Mouse (Mus musculus) E14TG2a.4 (cell line): ENCODE data around the gene Hagh.

Experiments used
- H3K27me3 ChIP-seq: 2 replicates; pipeline ENCODE4 v1.6.1; 2014; ENCODE audit warnings: low read length, control low read depth; ENCODE audit not compliant: insufficient read depth
- H3K36me3 ChIP-seq: 2 replicates; pipeline ENCODE4 v1.6.1; 2014; ENCODE audit warnings: low read length, control low read depth; ENCODE audit not compliant: insufficient read depth
- H3K4me1 ChIP-seq: replicated peaks from 2 replicates; pipeline ENCODE4 v1.6.1; 2014; ENCODE audit warnings: low read depth, low read length, control low read depth
- H3K4me3 ChIP-seq: replicated peaks from 2 replicates; pipeline ENCODE4 v1.5.1; 2014; ENCODE audit warnings: mild to moderate bottlenecking, low read length
- H3K9me3 ChIP-seq: 2 replicates; pipeline ENCODE4 v1.6.1; 2014; ENCODE audit warnings: low read length, control low read depth
- CTCF ChIP-seq: conservative IDR thresholded peaks from 2 replicates; pipeline ENCODE4 v1.5.1; 2014; ENCODE audit warnings: low read length
- NANOG ChIP-seq: IDR thresholded peaks from 2 replicates; pipeline ENCODE4 v1.6.1; 2014; ENCODE audit warnings: borderline replicate concordance, low read length, mixed read lengths
- POU5F1 ChIP-seq: IDR thresholded peaks from 2 replicates; pipeline ENCODE4 v1.6.1; 2014; ENCODE audit warnings: low read length, borderline replicate concordance

Hagh gene

GRCm38 (mm10) chr17:24900014-24900413 is 60.1 kb downstream of the Hagh start:
- Histone ChIP-seq H3K36me3 (peaks cover 90% of the 10 kb centered on the region), H3K4me1 (peaks cover 53% of the 10 kb centered on the region), H3K27me3 (no peaks in the 10 kb centered on the region), H3K4me3 (no peak overlapping the region), H3K9me3 (no peaks in the 10 kb centered on the region)
- TF ChIP-seq POU5F1: no peak
- no peak for TF ChIP-seq CTCF
- no peak for TF ChIP-seq NANOG

- H3K27me3 ChIP-seq: no peaks in the 10 kb centered on the region
- TF ChIP-seq CTCF: no peak
- TF ChIP-seq POU5F1: no peak
- no peak for TF ChIP-seq NANOG
- no peaks in the 10 kb centered on the region for H3K9me3 ChIP-seq
Measured at GRCm38 (mm10) chr17:24902124-24902523, 62.2 kb downstream of the Hagh start.

GRCm38 (mm10) chr17:24902671-24903474 is 62.9 kb downstream of the Hagh start:
- Histone ChIP-seq H3K4me3 (no peak overlapping the region), H3K36me3 (peaks cover 99% of the 10 kb centered on the region), H3K27me3 (no peaks in the 10 kb centered on the region), H3K9me3 (no peaks in the 10 kb centered on the region), H3K4me1 (peaks cover 31% of the 10 kb centered on the region)
- TF ChIP-seq CTCF: peak; percentile 73
- TF ChIP-seq POU5F1: no peak
- TF ChIP-seq NANOG: no peak

More at GRCm38 (mm10) chr17:24902124-24902523, 62.2 kb downstream of the Hagh start:
- Histone ChIP-seq H3K4me3 (no peak overlapping the region), H3K4me1 (peaks cover 39% of the 10 kb centered on the region), H3K36me3 (peaks cover 99% of the 10 kb centered on the region)

GRCm38 (mm10) chr17:24903767-24904166 is 63.8 kb downstream of the Hagh start:
- H3K36me3 ChIP-seq: peaks cover 99% of the 10 kb centered on the region
- H3K4me3 ChIP-seq: no peak overlapping the region
- H3K4me1 ChIP-seq: peaks cover 22% of the 10 kb centered on the region
- no peaks in the 10 kb centered on the region for H3K9me3 ChIP-seq
- TF ChIP-seq CTCF: no peak
- TF ChIP-seq POU5F1: no peak
- no peak for TF ChIP-seq NANOG
- no peaks in the 10 kb centered on the region for H3K27me3 ChIP-seq

- Histone ChIP-seq H3K4me1 (peaks cover 18% of the 10 kb centered on the region), H3K36me3 (peaks cover 99% of the 10 kb centered on the region), H3K4me3 (no peak overlapping the region), H3K9me3 (no peaks in the 10 kb centered on the region), H3K27me3 (no peaks in the 10 kb centered on the region)
- no peak for TF ChIP-seq POU5F1
- TF ChIP-seq NANOG: no peak
- TF ChIP-seq CTCF: no peak
Measured at GRCm38 (mm10) chr17:24907591-24907990, 67.6 kb downstream of the Hagh start.

- Histone ChIP-seq H3K36me3 (peaks cover 98% of the 10 kb centered on the region), H3K27me3 (no peaks in the 10 kb centered on the region), H3K9me3 (no peaks in the 10 kb centered on the region), H3K4me1 (peaks cover 7% of the 10 kb centered on the region; the same call in 1 of the 2 replicates), H3K4me3 (no peak overlapping the region)
- TF ChIP-seq CTCF: no peak
- no peak for TF ChIP-seq POU5F1
- TF ChIP-seq NANOG: no peak
Measured at GRCm38 (mm10) chr17:24913984-24914383, 74.0 kb downstream of the Hagh start.
